Mouse (Mus musculus) spleen, postnatal 10 days (tissue): Measurements from ENCODE around the gene Rpl13.
A peak's percentile ranks its signal among the peaks of the same experiment; 100 is the strongest.

Experiments used
- DNase-seq, 2 experiments: peaks; one replicate each; pipeline ENCODE4 v3.0.0; 2021 to 2022; ENCODE audit warnings: low spot score in 2 of 2

Rpl13 gene

GRCm38 (mm10) chr8:123101735-123102685 is at the start of gene Rpl13:
Gene Rpl13, plus strand, starts transcription at chr8:123102350.
- peak; percentile 95 to 98 for DNase-seq

GRCm38 (mm10) chr8:123062721-123063120 is 39.4 kb upstream of the Rpl13 start, which contains the start of gene Spg7:
Gene Spg7, plus strand, starts transcription at chr8:123062942.
- no peak for DNase-seq

DNA sequence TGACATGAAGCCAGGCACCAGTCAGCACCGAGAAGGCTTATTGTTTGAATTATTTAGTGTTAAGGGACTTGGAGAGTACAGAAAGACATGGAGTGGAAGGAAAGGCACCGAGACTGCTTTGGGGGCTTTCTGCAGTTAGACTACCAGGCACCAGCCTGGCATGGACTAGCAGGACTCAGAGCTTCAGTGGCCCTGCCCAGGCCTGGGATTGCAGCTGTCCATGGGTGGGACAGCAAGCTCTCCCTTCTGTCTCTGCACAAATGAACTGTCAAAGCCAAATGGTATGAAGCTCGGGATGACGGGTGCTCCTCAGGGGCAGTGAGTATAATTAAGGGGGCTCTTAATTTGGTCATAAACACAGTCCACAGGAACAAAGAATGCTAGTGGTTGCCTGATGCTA is 38.1 kb upstream of the Rpl13 start:
- no peak for DNase-seq

DNA sequence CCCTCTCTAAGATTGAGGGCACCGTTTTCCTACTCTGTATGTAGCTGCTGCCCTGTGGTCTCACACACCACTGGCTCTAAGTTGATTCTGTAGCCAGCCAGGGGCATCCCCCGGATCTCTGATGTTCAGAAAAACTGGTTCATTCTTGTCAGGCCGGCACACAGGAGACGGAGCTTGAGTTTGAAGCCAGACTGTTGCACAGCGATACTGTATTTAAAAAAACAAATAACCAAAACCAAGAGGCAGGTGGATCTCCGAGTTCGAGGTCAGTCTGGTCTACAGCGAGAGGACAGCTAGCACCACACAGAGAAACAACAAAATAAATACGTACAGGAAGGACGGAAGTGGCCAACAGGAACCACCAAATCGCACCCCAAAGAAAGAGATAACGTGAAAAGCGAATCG is 37.3 kb upstream of the Rpl13 start:
- DNase-seq, result peak in 1 of 2 experiments; percentile 56

- peak; percentile 96 to 97 for DNase-seq
These were observed 36.7 kb upstream of the Rpl13 start for GRCm38 (mm10) chr8:123065214-123066100.

GRCm38 (mm10) chr8:123066101-123066683 is 36.0 kb upstream of the Rpl13 start:
- peak; percentile 23 to 37 for DNase-seq

GRCm38 (mm10) chr8:123071176-123071575 is 31.0 kb upstream of the Rpl13 start:
- no peak for DNase-seq

DNA sequence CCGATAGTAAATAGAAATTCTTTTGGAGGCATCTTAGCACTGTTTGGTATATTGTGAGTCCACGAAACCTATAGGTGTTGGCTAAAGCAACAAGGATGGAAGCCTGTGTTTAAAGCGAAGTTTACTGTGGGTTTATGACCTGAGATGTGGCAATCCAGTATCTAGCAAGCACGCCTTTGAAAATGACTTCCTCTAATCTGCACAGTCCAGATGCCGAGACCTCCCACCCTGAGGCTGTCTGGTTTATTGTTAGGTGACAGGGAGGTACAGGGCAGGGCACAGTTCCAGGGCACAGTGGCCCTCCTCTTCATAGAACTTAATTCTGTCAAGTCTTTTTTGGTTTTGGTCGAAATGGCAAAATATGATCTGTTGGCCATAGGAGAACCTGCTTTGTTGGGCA is 24.9 kb upstream of the Rpl13 start:
- DNase-seq, result no peak

DNA sequence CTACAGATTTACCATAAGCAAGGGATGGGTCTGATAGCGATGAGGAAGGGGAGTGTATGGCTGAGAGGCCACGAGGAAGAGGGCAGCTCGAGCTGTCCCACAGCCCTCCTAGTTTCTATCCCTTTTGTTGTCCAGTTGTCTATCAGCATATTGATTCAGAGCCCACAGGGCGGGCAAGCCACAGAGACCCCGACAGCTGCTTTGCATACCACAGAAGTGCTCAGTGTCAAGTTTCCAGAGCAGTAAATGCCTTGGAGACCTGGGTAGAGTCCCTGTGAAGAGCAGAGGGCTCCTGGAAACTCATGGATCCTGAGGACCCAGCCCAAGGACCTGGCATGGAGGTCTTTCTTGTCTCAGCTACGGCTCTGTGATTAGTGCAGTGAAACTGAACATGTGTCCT is 19.2 kb upstream of the Rpl13 start:
- no peak for DNase-seq

DNA sequence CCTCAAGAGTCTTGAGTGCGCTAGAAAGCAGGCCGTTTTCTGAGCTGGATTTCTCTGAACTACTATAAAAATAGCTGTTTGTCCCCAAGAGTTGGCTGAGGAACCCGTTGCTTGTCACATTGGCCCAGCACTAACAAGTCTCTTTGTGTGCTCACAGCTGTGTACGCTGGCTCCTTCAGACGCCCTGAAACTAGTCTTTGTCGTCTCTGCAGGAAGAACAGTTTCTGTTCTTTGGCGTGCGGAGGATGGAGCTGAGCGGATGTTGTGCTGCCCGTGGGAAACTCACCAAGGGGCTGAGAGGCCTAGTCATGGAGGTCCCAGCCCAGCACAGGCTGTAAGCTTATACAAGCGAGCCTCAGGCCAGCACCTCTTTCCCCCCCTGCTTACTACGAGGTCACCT is 18.5 kb upstream of the Rpl13 start:
- DNase-seq, result no peak

DNA sequence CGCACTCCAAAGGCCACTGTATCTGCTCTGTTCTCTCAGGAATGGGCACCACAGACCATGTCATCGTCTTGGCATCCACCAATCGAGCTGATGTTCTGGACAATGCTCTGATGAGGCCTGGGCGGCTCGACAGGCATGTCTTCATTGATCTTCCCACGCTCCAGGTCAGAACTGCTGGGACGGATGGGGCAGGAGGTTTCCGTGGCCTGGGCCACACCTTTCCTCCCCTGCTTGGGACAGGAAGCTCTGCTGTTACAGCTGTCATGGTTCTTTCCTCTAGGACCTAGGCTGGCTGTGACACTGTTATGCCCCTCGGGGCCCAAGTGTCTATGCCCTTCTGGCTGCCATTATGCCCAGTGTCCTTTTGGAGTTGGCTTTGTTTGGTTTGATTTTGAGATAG is 14.9 kb upstream of the Rpl13 start:
- DNase-seq, result no peak

DNA sequence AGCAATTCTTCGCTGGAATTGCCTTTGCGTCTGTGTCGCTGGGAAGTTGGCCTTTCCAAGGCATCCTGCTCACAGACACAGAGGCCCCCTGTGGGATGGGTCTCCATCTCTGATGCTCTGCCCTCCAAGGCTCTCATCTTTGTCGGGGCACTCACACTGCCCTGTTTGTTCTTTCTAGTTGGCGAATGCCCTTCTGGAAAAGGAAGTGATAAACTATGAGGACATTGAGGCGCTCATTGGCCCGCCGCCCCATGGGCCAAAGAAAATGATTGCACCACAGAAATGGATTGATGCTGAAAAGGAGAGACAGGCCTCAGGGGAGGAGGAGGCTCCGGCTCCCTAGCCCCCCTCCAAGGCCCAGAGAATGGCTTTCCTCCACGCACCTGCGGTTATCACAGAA is 4.9 kb upstream of the Rpl13 start:
- DNase-seq, result no peak

DNA sequence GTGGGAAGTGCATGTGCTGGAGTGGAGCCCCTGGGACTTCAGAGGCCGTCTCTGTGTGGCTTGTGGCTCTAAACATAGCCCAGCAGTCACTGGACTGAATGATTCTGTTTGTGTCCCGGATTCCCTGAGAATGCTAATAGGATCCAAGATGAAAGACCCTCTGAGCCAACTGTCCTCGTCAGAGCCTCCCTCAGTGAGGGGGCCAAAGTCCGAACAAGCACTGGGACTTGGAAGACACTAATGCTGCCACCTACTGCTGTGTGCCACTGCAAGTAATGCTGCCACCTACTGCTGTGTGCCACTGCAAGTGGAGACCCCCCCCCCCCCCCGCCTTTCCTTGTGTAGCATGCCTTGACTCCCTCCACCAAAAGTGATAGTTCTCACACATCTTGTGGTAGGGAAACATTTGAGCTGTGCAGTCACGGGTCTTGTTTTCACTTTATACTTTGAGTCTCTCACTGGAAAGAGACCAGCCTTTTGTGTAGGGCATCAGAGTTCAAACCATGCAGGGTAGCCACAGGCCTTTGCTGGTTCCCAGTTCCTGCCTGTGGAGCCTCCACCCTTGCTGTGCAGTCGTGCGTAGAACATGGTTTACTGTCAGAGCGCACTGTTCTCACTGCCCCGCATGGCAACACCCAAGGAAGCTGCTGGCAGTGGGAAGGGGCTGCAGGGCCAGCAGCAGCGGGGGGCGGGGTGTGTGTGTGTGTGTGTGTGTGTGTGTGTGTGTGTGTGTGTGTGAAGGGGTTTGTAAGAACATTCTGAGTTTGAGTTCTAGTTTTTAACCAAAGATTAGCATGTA is 4.2 kb upstream of the Rpl13 start:
- DNase-seq, result peak in 1 of 2 experiments; percentile 43

GRCm38 (mm10) chr8:123100288-123100687 is 1.9 kb upstream of the Rpl13 start:
- DNase-seq, result no peak

- no peak for DNase-seq
These were observed 906 bp upstream of the Rpl13 start for GRCm38 (mm10) chr8:123101244-123101643.

DNA sequence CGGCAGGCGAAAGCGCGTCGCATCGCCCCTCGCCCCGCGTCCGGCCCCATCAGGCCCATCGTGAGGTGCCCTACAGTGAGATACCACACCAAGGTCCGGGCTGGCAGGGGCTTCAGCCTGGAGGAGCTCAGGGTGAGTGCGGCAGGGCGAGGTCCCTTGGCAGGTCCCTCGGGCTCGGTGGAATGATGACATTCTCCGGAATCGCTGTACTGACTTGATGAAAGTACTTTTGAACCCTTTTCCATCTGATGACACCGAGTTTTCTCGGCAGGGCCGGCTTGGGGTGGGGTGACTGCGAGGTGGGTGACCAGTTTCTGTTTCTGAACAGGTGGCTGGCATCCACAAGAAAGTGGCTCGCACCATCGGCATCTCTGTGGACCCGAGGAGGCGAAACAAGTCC is 705 bp downstream of the Rpl13 start:
- peak; percentile 38 to 39 for DNase-seq

DNA sequence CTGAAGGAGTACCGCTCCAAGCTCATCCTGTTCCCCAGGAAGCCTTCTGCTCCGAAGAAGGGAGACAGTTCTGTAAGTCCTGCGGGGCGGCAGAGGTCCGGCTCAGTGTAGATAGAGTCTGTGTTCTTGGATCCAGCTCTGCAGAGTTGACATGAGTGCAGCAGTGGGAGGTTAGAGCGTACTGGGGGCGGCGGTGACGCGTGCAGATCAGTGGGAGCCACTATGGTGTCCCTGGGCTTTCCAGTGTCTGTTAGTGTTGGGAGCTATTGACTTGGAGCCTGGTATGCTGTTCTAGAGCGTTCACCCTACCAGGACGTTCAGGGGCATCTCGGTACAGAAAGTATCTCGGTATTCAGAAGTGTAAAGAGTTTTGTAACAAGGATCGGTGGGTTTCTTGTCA is 1.1 kb downstream of the Rpl13 start:
- no peak for DNase-seq

GRCm38 (mm10) chr8:123104046-123104767 is 2.1 kb downstream of the Rpl13 start:
- no peak for DNase-seq

GRCm38 (mm10) chr8:123105553-123106326 is 3.6 kb downstream of the Rpl13 start:
- no peak for DNase-seq

GRCm38 (mm10) chr8:123106531-123106930 is 4.4 kb downstream of the Rpl13 start:
- DNase-seq, result peak in 1 of 2 experiments; percentile 50
